Mouse (Mus musculus): Measurements from ENCODE around the gene Igsf9b. TPM values are rescaled to one million over a fixed set of nuclear protein-coding genes. Genes with fewer than 3 reads are reported as not detected.

Igsf9b gene
- total RNA-seq, 2 experiments from 2014 or later, result 4.6 to 7.4 TPM

DNA sequence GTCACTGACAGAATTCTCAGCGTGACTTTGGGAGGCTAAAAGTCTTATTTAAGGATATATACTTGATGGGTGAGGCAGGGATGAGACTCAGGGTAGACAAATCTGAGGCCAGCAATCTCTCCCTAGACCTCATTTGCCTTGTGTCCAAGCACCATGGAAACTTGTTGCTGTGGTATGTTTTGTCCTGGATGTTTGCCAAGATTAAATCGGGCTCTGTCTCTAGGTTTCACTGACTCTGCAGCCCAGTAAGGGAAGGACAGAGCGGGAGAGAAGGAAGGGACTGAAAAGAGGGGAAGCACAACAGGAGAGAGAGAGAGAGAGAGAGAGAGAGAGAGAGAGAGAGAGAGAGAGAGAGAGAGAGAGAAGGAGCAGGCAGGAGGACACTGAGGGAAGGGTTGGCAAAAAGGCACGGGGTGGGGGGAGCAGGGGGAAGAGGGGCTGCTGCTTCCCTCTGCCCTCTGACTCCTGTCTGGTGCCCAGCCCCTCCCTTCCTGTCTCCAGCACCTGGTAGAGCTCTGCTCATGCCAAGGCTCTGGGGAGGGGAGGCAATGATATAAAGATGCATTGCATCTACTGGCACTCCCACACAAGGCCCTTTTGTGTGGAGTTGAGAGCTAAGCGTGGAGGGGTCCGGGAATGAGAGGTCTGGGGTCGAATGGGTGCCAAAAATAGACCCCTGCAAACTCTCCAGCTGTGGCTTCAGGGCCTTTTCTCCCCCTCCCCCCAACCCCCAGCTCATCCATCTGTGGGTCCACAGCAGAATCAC lies 9.3 kb upstream of the Igsf9b start:
- no peak for DNase-seq

DNA sequence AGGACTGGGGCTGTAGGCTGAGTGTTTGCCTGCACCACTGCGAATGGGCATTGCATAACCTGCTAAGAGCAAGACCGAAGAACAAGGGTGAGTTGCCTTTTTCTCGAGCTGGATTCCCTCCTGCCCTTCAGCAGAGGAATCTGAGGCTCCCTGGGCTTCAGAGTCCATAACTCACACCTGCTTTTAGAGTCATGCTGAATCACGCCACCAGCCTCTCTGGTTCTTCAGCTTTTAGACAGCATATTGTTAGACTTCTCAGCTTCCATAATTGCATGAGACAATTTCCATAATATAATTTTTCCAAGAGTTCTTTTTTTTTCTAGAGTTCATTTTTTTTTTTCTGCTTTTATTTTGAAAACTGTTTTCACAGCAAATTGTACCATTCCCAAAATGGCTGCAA lies 4.6 kb upstream of the Igsf9b start:
- no peak for DNase-seq

DNA sequence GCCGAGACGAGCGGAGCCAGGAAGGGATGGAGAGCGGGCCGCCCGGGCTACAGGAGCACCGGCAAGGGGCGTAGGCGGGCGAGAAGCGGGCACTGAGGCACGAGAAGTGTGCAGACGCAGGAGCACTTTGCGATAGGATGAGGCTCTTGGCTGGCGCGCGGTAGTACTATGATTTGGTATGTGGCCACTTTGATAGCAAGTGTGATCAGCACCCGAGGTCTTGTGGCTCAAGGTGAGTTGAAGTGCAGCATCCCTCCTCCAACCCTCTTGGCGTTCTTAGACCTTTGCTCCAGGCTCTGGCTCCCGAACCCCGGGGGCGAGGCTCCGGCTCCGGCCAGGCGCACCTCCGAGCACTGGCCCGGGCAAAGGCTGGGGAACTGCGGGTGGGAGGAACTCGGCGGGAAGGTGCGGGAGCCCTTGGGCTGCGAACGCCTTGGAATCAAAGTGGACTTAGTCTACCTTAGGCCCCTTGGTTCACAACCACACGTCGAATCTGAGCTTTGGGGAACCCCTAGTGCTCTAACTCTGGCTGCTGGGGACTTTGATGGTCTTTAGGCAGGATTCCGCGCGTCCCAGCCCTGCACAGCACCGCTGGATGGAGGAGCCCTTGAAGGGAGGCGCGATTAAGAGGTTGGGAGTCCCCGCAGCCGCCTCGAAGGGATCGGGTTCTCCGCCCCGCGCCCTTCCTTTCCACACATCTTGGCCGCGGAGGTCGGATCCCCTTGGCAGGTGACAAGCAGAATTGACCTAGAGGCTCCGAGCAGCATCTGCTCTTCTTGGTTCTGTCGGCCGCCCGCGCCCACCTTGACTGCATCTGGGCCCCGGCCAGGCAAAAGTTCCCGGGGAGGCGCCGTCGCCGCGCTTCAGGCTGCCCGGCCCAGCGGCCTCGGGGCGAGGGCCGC lies 533 bp downstream of the Igsf9b start:
- DNase-seq, result peak; percentile 12

DNA sequence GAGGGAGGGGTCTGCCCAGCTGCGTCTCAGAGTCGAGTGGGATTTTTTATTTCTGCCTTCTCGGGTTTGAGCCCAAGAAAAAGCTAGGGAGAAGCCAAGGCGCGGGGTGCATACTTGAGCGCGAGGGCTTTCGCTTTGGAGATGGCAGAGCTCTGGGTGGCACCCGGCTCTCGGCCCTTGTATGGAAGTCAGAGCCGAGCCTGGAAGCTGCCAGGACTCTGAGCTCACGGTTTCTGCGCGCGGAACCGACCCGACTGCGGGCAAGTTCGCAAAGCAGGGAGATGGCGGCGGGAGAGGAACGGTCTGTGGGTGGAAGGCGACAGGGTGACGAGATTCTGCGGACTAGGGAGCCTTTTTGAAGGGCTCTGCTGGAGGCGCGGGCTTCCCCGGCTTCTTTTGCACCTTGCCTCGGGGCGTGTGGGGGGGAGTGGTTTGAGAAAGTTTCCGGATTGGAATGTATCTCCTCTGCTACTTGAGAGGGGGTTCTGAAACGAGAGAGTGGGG lies 1.2 kb downstream of the Igsf9b start:
- DNase-seq, result peak; percentile 18

DNA sequence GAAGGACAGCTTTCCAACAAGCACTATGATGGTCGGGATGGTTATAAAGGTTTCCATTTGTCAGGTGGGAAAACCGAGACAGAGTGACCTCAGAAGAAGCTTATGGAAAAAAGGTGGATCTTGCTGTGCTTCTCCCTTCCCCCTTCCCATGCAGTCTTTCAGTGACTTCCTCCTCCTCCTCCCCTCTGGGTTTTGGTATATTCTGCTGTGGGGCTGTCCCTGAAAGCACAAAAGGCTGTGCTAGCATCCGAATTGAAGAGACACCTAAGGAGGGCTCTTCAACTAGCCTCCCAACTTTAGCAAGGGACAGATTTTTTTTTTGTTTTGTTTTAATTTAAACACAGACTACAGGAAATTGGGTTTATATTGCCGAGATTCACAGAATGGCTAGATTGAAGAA lies 1.7 kb downstream of the Igsf9b start:
- no peak for DNase-seq

DNA sequence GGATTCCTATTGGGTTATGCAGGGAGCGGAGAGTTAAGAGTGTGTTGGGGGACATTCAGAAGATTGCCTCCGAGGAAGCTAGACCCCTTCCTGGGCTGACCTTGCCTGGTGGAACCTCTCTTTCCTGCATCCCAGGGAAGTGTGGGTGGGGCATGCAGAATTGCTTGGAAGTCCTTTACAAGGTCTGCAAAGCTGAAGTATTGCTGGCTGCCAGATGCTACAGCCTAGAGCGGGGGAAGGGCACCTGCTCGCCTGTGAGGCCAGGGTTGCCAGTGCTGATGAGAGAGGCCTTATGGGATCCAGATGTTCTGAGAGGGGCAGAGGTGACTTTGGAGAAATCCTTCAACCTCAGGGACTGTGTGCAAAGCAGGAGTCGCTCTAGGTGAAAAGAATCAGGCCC lies 2.5 kb downstream of the Igsf9b start:
- DNase-seq, result no peak

DNA sequence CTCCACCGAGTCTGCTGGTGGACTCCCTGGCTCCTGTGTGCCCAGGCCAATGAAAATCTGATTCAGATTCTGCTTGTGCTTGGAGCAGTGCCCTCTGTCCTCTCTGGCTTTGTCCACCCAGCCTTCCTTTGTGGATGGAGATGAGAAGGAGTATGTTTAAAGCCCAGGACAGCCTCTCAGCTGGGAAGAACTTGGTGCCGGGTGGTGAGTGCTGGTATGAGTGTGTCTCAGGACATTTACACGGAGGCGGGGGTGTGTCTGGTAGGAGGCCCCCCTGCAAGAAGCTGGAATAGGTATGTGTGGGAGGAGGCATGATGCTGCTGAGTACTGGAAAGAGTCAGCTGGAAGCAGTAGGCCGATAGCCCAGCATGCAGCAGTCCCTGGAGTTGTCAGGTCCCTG lies 3.3 kb downstream of the Igsf9b start:
- no peak for DNase-seq

DNA sequence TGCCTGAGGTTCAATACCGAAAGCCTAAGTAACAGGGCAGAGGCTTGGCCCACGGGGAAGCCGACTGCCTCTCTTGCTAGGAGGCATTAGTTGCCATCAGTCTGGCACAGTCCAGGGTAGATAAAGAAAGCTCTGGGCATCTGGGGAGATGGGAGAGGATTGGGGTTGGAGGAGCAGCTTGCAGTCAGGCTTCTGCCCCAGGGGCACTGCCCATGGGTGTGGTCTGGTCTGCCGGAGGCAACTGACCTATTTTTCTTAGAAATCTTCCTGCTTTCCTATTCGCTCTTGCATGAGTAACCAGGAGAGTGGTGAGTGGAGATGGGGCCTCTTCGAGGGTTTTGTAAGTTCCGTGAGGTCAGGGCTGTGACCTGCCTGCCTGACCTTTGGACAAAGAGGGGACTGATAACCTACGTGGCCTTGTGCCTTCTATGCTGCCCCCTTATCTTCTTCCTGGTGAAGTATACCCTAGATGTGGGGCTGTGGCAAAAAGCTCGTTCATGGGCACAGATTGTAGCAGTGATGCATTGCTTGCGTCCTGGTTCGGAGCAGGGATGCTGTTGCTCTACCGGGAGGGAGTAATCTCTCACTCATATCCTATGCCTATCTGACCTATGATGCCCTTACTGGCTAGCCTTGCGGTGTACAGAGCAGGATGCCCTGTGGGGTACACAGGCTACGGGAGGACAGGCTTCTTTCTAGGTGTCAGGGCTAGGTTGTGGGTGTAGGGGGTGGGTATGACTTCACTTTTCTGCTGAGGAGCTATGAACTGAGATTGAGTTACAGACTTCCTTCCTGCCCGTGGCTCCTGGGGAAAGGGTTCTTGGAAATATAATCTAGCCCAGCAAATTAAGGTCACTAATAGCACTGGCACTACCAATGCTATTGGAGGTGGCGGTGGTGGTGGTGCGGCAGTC lies 4.8 kb downstream of the Igsf9b start:
- DNase-seq, result no peak

DNA sequence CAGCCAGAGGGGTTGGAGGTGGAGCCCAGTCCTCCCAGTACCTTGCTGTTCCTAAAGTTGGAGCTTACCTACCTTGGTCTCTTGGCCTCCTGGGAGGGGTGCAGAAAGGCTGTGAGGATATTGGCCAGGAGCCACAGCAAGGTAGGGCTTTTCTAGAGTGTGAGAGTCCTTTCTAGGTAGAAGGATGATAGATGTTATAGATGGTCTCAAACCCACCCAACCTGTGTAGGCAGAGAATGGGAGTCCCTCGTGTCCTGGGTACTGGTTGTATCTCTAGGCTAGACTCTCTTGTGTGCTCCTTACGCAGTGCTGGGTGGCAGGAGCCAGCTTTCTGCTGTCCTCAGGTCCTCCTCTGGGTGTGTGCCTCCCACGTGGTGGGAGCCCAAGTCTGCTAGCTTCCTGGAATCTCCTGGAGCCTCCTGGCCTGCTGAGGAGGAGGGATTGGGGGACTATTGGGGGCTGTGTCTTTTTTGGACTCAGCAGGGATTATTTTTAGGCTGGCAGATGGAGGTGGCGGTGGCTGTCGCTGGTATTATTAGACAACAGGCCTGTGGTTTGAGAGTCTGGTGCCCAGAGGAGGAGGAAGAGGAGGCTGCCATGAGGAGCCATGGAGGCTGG lies 5.6 kb downstream of the Igsf9b start:
- DNase-seq, result no peak

DNA sequence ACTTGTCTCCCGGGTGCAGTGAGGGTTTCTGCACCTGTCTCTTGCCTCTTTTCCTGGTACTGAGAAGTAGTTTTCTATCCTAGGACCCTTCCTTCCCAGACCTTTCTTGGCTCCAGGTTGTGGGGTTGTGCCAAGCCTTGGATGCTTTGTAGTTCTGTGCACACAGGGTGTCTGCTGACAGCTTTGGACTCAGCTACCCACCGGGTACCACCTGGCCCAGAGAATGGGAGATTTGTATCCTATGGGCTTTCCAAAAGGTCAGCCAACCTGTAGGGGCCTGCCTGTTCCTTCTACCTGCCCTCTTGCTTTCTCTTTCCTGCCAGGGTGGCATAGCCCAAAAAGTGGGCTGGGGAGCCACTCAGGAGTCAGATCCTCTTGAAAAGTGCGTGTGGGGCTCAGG lies 6.5 kb downstream of the Igsf9b start:
- no peak for DNase-seq

DNA sequence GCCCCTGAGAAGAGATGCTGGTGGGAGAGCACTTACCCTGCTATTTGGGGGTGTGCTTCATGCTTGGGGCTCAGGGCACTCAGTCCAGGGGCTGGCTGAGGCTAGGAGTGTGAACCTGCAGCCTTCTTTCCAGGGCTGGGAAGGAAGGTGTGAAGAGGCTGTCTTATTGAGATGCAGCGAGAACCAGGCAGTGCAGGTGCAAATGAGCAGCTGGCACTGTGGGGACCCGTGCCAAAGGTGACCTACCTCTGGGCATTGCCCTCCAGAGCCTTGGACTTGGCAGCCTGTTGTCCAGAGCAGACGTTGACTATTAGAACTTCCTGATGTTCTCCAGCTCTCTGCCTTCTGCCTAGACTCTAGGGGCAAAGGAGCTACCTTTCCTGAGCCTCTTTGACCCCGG lies 7.6 kb downstream of the Igsf9b start:
- no peak for DNase-seq

DNA sequence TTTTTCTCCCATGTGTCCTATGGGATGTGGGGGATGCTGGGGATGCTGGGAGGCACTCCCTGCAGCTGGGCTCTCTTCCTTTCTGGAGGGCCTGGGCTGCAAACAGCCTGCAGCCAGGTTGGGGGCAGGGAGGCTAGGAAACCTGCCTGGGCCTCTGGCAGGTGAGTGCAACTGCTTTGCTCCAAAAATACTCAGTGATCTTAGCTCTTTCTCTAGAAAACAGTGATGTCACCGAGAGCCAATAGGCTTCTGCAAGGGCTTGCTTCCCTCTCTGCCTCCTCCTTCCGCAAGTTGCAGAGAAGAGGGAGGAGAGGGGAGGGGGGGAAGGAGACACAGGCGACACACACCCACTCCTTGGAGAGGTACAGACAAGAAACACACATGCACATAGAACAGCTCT lies 8.3 kb downstream of the Igsf9b start:
- DNase-seq, result no peak

DNA sequence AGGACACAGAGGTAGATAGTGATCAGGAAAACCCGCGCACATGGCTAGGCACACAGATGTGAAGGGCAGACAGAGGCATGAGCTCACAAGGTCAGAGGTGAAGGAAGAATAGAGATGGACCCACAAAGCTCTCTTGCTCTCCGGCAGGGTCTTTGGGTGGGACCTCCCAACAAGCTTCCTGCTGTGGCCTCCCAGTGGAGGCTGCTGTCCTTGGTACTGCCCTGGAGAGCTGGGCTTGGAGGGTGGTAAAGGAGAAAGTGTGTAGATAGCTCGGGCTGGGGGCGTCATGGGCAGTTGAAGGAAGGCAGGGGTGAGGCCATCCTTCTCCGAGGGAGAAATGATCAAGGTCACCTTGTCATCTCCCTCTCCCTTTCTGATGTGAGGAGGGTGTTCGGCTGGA lies 9.0 kb downstream of the Igsf9b start:
- DNase-seq, result no peak

DNA sequence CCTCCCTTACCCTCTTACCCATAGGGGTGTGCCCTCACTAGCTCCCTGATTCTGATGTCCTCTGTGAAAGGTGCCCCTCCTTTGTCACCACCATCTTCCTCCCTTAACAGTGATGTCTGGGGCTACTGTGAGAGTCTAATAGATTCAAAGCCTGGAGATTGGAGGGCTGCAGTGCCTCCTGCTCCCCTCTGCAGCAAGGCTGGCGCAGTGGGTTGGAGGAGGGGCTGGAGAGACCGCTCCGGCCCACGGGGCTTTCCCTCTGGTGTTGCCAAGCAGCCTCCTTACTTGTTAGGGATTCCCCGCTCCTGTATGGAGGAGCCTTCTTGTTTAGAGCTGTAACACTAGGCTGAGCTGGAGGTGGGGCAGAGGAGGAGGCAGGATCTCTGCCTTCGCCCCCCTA lies 9.6 kb downstream of the Igsf9b start:
- no peak for DNase-seq

DNA sequence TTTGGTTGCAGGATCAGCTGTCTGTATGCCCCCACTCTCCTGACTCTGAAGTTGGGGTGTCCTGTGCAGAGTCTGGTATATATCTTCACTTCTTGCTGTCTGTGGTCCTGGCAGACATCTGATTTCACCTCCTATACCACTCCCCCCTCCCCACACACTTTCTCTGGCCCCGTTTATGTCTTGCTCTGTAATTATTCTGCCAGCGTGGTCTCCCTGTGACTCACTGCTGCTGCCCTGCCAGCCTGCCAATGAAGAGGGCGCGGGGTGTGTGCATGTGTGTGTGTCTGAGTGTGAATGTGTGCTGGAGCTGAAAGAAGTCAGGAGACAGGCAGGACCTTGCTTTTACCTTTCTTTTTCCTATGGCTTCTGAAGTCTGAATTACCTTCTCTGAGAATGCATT lies 11.0 kb downstream of the Igsf9b start:
- DNase-seq, result no peak

DNA sequence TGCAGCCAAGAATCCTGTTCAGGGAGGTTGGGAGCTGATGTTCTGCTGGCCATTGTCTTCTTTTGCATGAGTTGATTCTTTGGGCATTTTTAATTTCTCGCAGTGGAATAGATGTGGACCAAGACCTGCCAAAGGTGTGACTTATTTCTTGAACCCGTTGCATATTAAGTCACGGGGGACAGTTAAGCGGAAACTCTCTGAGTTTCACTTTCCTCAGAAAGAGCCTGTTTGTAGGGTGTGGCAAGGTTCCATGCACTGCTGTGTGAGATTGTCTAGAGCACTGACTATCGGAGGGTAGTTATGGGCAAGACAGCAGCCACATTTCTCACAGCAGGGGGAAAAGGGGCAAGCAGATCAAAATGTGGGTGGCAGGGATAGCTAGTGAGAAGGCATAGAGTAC lies 14.4 kb downstream of the Igsf9b start:
- no peak for DNase-seq

DNA sequence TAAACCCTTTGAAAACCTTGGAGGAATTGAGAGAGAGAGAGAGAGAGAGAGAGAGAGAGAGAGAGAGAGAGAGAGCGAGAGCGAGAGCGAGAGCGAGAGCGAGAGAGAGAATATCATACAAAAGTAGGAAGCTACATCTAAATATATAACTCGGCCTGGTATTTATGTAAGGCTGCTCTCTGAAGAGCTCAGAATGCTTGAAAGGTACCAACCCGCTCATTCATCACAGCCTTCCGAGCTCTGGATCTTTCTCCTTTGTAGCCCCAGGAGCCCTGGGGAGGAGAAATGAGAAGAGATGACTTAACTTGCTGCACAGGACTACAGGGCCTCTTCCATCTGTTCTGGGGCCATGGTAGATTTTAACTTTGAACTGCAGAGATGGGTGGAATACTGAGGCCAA lies 22.3 kb downstream of the Igsf9b start:
- no peak for DNase-seq

DNA sequence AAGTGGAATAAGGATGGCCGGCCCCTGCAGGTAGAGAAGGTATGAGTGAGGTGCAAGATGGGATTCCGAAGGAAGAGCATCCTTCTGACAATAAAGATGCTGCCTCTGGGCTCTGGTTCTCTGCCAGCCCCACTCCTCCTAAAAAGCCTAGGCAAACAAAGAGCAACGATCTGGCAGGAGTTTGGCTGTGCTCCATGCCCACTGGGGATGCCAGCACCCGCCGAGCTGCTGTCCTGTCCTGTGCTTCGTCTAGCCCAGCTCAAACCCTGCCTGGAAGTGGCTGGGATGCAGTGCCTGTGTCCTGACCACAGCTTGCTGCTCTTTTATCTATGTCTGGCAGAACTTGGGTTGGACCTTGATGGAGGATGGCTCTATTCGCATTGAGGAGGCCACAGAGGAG lies 23.3 kb downstream of the Igsf9b start:
- no peak for DNase-seq

DNA sequence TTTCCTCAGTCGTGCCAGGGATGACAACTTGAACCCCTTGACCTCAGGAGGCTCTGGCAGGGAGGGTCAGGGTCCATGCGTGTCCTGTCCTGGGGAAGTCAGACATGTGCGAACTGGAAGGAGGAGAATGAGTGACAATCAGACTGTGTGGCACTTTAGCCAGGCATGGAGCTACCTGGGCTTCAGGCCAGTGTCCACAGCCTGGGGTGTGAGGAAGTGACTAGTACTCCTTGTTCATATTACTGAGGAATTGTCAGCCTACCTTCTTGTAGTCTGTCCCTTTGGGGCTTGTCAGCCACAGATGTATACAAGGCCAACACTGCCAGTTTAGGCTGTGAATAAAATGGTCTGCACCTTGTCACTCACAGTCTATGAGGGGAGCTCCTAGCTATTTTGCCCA lies 24.4 kb downstream of the Igsf9b start:
- DNase-seq, result no peak

DNA sequence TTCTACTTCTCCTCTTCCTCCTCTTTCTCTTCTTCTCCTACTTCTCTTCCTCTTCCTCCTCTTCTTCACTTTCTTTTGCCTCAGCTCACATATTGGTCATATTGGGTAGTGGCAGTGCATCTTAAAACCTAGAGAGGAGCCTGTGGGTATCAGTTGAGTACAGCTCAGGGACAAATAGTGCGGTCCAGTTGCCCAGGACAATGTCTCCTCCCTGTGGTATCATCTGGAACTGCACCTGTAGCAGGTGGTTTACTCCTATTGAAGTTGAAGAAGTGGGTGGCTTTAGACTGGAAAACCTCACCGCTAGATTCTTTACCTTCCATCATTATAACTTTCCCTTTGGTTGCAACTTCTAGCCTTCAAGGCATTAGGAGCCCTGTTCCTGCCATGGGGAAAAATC lies 26.9 kb downstream of the Igsf9b start:
- DNase-seq, result peak; percentile 59

DNA sequence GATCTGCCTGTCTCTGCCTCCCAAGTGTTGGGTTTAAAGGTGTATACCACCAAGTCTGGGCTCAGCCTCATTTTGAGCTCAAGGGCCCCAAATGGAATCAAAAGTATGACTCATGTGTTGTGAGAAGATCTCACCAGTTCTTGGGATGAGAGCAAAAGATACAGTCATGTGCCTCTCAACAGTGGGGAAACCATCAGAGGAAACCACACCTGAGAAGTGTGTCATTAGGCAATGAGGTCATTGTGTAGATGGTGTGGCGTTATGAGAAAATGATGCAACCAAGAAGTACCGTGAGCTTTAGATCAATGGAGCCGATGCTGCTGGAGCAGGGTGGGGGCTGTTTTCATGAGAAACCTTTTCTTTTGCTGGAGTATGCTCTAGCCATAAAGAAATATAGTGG lies 28.6 kb downstream of the Igsf9b start:
- DNase-seq, result no peak

DNA sequence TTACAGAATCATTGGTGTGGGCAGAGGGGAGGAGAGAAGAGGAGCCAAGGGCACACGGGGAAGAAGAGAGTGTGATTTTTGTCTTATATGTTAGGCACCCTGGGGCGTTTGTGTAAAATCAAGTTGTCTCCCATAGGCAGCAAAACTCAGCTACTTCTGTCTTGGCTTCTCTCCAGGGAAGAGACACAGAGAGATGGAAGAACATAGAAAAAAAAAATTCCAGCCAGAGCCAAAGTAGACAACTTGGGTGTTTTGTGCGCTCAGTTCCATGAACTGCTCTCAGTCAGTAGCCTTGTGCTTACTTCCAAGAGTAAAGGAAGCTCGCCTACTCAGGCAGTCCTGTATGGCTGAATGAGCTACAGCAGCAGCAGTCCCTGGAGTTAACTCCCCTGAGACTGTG lies 31.4 kb downstream of the Igsf9b start:
- no peak for DNase-seq
